10 mouse cellular contexts compared by ENCODE assay signal in genomic region chrX:152175284-152175683, GRCm38 (mm10). TPM values are rescaled to one million over a fixed set of nuclear protein-coding genes. Genes with fewer than 3 reads are reported as not detected.
A peak's percentile ranks its signal among the peaks of the same experiment; 100 is the strongest.
DNase-seq lines count a peak whose midpoint lies in the region; ATAC-seq lines count a peak whose summit lies in the region.
"Had no signal": no experiment of that assay in that cellular context is flagged by ENCODE, and none has a peak within 500 bp of the region (broad histone marks: within the 10 kb centered on the region; RNA-seq: fewer than 3 reads in every experiment).

No protein-coding gene starts in this region.

- H3K4me2 ChIP-seq in neural tube, embryonic 11.5 days (ENCODE audit: low read depth) = no peak overlapping the region
- H3K4me2 ChIP-seq in midbrain, embryonic 12.5 days (replicated peaks) = no peak overlapping the region
- H3K4me2 ChIP-seq: liver, embryonic 15.5 days had no signal

- no peak overlapping the region for H3K27ac ChIP-seq in neural tube, embryonic 11.5 days (ENCODE audit: low read depth, low read length)
- H3K27ac ChIP-seq in midbrain, embryonic 12.5 days (replicated peaks) = no peak overlapping the region
- H3K27ac ChIP-seq: liver, embryonic 15.5 days had no signal

- H3K9ac ChIP-seq in neural tube, embryonic 11.5 days (ENCODE audit: low read length) = no peak overlapping the region
- H3K9ac ChIP-seq in midbrain, embryonic 12.5 days (replicated peaks) = no peak overlapping the region
- H3K9ac ChIP-seq: liver, embryonic 15.5 days had no signal

- WGBS in neural tube, embryonic 11.5 days = 27% methylated on average over 3 of the region's 3 CpGs
- WGBS in midbrain, embryonic 12.5 days = 23% methylated on average over 3 of the region's 3 CpGs

- no peaks in the 10 kb centered on the region for H3K9me3 ChIP-seq in neural tube, embryonic 11.5 days (ENCODE audit: control insufficient read depth, low read length)
- H3K9me3 ChIP-seq in midbrain, embryonic 12.5 days = no peaks in the 10 kb centered on the region
- H3K9me3 ChIP-seq: liver, embryonic 15.5 days had no signal

- peak; percentile 42 for DNase-seq in neural tube, embryonic 11.5 days (ENCODE audit: low spot score)
- no peak for DNase-seq in neural tube, embryonic 10.5 days (ENCODE audit: extremely low spot score, low spot score)
- DNase-seq in NIH3T3 (ENCODE audit: low read depth) = peak; percentile 79
- DNase-seq in cerebellum, postnatal 36 days = peak; percentile 61 to 68
- peak; percentile 72 for DNase-seq in heart, postnatal 4 days
- DNase-seq in layer of hippocampus, postnatal 10 days (ENCODE audit: low spot score in 2 of 2) = peak; percentile 19 to 45

- ATAC-seq in neural tube, embryonic 11.5 days (ENCODE audit: insufficient read depth, low FRiP score, low TSS enrichment) = 0 out of 2 replicates have a peak, but pooled peaks have one; percentile 35
- ATAC-seq in midbrain, embryonic 12.5 days (ENCODE audit: low FRiP score, low read depth) = peak; percentile 57; the same call in 1 of the 2 replicates
- ATAC-seq in monocyte, adult 5-6 weeks (replicated peaks; ENCODE audit: insufficient number of reproducible peaks, low FRiP score, low TSS enrichment, poor library complexity, severe bottlenecking) = no peak

- H3K4me1 ChIP-seq in neural tube, embryonic 11.5 days (ENCODE audit: control insufficient read depth, insufficient read depth, low read length) = no peaks in the 10 kb centered on the region; the same call in 1 of the 2 replicates
- H3K4me1 ChIP-seq in midbrain, embryonic 12.5 days = peaks cover 11% of the 10 kb centered on the region; the same call in 1 of the 2 replicates
- H3K4me1 ChIP-seq: liver, embryonic 15.5 days had no signal

- no peak overlapping the region for H3K4me3 ChIP-seq in neural tube, embryonic 11.5 days (ENCODE audit: low read depth, low read length)
- no peak overlapping the region for H3K4me3 ChIP-seq in midbrain, embryonic 12.5 days
- H3K4me3 ChIP-seq: erythroblast, embryonic 14.5 days; liver, embryonic 15.5 days had no signal

- H3K27me3 ChIP-seq in neural tube, embryonic 11.5 days (ENCODE audit: control insufficient read depth, insufficient read depth, low read length) = peaks cover 35% of the 10 kb centered on the region
- H3K27me3 ChIP-seq in midbrain, embryonic 12.5 days = peaks cover 86% of the 10 kb centered on the region

- H3K36me3 ChIP-seq in neural tube, embryonic 11.5 days (ENCODE audit: control insufficient read depth, insufficient read depth, low read length) = no peaks in the 10 kb centered on the region
- H3K36me3 ChIP-seq in midbrain, embryonic 12.5 days = no peaks in the 10 kb centered on the region
- H3K36me3 ChIP-seq: liver, embryonic 15.5 days had no signal

RNA-seq across cellular contexts. Expression of gene Iqsec2, which starts 31.2 kb away (rescaled TPM):
- 0.94 and 1.8 TPM in 2 replicates for polyA plus RNA-seq in neural tube, embryonic 11.5 days (2014; fragmentation: Nextera tagmentation; extraction: Ambion mirVana)
- 10 to 100 TPM; 57.9 to 59.3 TPM for total RNA-seq in heart, postnatal 4 days (2021)
- 100 to 1,000 TPM; 107 TPM for total RNA-seq in layer of hippocampus, postnatal 10 days (2021)
- 1.0 and 2.4 TPM in 2 replicates for polyA plus RNA-seq in midbrain, embryonic 12.5 days (2016; fragmentation: Nextera tagmentation; extraction: Ambion mirVana)
- 1.8 to 6.0 TPM (median 3.0 TPM) in 3 replicates for total RNA-seq in monocyte, adult 5-6 weeks (2017)

RNA-seq across cellular contexts. Expression of gene Kdm5c, which starts 57.5 kb away (rescaled TPM):
- polyA plus RNA-seq in neural tube, embryonic 11.5 days (2014; fragmentation: Nextera tagmentation; extraction: Ambion mirVana) = 39.3 and 42.4 TPM in 2 replicates
- total RNA-seq in heart, postnatal 4 days (2021) = 10 to 100 TPM; 41.9 to 70.5 TPM
- total RNA-seq in layer of hippocampus, postnatal 10 days (2021) = 10 to 100 TPM; 55.2 to 73.3 TPM
- 62.6 and 64.4 TPM in 2 replicates for polyA plus RNA-seq in midbrain, embryonic 12.5 days (2016; fragmentation: Nextera tagmentation; extraction: Ambion mirVana)
- total RNA-seq in monocyte, adult 5-6 weeks (2017) = 36.0 to 60.8 TPM (median 38.0 TPM) in 3 replicates
